Mouse (Mus musculus) fibroblast of lung, adult 2 months (primary cell): Measurements from ENCODE around the gene Nmb.

Source experiments
- DNase-seq: peaks from one replicate; pipeline ENCODE4 v3.0.0-alpha.2; 2011; ENCODE audit warnings: low read depth

Nmb gene

DNA sequence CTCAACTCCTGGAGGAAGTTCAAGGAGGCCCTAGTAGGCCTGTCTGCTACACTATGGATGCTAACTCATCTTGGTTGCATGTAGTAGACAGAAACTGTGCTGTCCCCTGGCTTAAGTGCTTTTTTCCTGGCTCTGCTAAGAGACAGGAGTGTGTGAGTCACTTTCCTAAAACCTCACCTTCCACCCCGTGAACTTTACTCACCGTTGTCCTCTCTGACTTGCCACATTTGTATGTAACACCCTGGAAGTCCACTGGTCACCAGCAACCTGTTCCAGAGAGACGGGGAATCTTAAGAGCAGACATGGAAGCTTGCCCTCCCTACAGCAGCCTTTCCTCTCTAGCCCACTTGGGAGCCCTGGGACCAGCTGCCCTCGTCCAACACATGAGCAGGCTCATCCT lies 7.2 kb downstream of the Nmb start:
- DNase-seq = no peak

DNA sequence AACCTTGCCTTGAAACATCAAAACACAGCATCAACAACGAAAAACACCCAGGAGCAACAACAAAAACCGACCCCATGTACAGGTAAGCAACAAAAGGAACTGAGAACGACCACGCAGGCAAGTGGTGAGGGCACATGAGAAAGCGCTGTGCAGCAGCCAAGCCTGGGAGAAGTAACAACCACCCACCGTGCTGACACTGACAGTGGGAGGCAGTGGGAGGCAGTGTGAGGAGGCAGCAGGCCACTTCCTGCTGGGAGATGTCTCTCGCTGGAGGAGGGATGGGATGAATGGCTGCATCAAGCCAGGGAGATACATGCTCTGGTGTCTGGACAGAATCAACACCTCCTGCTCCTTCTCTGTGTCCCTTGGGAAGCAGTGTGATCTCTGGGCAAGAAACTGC lies 7.7 kb downstream of the Nmb start:
- no peak for DNase-seq

DNA sequence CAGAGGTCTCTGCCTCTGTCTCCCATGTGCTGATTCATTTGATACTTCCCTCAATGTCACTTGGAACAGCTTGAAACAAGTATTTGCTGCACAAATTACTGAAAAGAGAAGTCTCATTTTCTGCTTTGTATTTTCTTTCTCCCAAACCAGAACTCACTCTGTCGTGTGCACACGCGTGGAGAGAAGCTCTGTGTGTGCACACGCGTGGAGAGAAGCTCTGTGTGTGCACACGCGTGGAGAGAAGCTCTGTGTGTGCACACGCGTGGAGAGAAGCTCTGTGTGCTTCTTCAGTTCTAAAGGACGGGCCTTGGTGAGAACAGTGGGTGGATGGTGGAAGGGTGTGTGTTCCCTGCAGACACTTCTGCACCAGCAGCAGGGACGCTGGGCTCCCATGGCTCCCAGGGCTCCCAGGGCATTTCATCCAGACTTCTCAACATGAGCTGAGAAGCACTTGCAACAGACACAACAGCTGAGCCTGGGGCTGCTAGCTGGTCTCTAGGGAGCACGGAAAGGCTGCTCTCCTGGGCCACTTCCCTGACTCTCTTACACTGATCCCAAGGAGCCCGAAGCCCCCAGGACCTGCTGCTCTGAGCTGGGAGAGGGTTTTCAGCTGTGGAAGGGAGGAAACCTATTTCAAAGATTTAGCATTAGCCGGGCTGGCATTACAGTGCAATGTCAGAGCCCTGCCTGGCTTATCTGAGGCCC lies 9.9 kb downstream of the Nmb start:
- no peak for DNase-seq

DNA sequence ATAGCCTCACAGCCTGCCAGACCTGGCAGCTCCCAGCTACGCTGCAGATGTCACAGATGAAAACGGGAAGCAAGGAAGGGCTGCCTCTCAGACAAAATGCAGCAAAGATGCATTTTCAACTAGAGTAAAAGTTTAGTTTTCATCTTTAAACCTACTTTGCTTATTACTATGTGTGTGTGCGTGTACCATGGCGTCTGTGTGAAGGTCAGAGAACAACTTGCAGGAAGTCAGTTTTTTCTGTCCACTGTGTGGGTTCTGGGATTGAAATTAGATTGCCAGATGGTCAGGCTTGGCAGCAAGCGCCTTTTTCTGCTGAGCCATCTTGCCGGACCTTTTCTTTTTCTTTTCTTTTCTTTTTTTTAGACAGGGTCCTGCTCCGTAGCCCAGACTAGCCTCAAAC lies 10.7 kb downstream of the Nmb start:
- DNase-seq = no peak

DNA sequence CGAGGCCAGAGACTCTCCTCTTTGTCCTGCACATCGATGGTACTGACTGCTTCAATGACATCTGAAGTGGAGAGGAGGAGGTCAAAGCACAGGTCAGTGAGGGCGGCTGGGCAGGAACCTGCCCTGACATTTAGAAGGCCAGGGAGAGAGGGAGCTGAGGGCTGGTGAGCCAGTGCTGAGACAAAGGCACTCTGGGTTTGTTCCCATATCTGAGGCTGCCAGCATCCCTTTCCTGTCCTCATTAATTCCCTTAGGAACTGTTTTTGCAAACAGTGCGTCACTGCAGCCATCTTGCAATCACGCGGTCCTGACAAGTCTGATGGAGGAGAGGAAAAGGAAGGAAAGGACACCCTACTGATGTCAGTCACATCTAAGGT lies 11.1 kb downstream of the Nmb start:
- no peak for DNase-seq

DNA sequence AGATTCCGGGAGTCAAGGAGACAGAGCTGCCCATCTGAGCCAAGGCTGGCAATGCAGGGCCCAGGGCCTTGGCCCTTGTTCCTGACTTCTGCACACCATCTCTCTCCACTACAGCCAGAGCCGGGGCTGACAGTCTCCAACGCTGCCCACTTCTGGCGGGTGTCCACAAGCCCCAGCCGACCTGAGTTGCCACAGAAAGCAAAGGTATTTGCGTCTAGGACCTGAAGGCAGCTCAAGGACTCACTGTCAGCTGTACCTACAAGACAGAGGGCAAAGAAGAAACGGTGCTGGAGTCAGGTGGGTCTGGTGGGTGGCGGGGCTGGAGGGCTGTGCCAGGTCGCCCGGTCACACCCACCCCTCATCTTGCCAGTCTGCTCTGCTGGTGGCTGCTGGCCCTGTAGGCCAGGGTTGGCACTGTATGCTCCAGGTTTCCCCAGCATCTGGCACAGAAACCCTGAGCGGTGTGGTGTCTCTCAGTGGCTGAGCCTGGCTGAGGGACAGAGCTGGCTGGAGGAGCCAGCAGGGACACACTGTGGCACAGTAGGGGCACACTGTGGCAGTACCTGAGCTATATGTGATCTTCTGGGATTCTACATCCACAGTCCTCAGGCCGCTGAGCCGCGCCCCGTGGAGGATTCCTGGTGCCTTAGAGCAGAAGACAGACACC lies 11.7 kb downstream of the Nmb start:
- DNase-seq = no peak

DNA sequence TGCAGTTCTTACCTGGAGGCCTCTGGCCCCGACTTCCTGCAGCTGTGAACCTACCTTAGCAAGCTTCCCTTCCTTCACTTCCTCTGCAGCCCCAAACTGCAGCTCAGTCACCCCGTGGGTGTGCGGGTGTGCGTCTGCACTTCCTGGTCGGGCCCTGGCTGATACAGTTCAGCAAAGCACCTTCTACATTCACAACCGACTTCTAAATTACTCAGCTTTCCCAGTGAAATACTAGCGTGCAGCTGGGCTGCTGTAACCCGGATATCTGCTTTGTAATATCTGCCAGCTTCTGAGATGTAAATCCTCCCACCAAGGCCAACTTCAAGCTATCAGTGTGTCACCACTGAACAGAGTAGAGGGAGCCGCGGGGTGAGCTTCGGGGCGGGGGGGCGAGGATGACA lies 15.0 kb downstream of the Nmb start:
- no peak for DNase-seq

DNA sequence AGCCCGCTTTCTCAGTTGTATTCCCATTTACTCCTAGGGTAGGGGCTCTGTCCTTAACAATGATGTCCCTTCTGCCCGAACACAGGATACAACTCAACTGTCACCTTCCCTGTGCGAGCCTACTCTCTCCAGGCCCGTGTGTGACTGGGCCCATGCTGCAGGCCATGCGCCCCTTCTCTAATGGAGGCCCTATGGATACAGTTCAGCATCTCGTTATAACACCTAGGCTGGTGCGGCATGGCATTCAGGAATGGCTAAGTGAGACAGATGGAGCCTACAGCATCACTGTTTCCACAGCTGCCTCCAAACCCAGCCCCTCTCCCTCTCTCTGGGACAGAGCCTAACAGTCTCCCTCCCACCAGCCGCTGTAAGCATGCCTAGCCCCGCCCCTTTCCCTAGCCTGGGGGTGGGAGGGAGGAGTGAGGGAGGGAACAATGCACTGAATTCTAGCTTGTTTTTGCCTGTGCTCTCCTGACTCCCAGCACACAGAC lies 15.8 kb downstream of the Nmb start:
- peak; percentile 73 for DNase-seq

DNA sequence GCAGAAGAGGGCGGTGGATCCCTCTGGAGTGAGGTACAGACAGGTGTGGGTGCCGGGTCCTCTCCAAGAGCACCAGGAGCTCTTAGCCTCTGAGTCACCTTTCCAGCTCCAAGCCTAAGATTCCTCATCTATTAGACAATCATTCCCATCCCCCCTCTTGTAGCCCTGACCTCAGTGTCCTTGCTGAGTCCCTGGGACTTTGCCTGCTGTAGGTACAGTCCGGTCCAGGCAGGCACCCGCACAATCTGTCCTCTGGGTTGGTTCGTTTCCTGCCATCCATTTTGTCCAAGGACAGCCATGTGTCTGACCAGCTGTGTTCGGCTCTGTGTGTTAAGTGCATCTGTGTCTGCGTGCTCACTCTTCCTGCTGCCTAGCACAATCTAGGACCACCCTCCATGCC lies 16.3 kb downstream of the Nmb start:
- no peak for DNase-seq

DNA sequence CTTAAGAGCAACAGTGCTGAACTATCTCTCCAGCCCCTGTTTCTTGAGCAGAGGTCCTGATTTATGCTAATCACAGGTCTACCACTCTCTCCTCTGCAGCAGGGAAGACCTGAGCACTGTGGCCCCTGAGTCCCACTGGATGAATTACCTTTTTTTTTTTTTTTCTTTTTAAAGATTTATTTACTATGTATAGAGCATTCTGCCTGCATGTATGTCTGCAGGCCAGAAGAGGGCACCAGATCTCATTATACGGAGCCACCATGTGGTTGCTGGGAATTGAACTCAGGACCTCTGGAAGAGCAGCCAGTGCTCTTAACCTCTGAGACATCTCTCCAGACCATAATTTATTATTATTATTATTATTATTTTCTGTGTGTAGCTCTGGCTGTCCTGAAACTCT lies 19.2 kb downstream of the Nmb start:
- no peak for DNase-seq

DNA sequence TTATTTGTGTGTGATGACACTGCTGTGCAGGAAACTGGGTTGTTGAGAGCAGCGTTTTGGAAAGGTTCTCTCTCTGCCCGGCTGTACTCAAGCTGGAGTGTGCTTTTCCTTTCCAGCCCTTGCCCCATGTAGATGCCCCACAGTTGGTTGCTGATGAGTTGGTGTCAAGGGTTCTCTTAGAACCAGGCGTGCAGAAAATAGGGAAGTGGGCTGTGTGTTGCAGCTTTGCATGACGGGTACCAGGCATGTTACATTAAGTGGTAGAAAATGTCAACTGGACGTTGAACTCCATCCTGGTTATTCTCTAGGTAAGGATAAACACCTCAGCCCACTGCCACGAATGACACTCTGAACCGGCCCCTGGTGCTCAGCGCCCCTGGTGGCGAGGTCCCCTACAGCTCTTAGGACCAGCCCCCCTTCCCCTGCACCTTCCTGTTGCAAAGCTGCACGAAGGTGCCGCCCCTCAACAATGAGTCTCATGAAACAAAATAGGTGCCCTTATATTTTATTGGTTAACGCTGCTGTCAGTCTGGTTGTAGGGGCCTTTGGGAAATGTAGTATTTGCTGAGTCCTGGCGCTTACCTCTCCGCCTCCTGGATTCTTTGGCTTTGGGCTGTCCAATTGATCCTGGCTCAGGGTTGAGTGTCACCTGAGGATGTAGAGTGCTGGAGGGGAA lies 21.9 kb downstream of the Nmb start:
- no peak for DNase-seq

DNA sequence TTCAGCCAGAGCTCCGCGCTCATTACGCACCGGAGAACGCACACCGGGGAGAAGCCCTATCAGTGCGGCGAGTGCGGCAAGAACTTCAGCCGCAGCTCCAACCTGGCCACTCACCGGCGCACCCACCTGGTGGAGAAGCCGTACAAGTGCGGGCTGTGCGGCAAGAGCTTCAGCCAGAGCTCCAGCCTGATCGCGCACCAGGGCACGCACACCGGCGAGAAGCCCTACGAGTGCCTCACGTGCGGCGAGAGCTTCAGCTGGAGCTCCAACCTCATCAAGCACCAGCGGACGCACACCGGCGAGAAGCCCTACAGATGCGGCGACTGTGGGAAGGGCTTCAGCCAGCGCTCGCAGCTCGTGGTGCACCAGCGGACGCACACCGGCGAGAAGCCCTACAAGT lies 29.1 kb downstream of the Nmb start:
- DNase-seq = no peak

DNA sequence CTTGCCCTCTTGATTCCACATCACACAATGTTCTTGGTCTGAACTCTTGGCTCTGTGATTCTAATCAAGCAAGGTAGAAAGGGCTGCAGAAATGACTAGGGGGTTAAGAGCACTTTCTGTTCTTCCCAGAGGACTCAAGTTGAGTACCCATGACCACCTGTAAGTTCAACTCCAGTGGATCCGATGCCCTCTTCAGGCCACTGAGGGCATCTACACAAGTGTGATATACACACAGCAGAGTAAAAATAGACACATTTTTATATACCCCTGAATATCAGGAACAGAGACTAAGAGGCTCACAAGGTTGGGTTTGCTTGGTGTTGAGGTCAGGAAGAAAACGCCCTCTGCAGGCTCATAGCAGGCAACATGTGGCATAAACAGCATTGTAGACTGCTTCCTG lies 31.2 kb downstream of the Nmb start:
- DNase-seq = no peak

DNA sequence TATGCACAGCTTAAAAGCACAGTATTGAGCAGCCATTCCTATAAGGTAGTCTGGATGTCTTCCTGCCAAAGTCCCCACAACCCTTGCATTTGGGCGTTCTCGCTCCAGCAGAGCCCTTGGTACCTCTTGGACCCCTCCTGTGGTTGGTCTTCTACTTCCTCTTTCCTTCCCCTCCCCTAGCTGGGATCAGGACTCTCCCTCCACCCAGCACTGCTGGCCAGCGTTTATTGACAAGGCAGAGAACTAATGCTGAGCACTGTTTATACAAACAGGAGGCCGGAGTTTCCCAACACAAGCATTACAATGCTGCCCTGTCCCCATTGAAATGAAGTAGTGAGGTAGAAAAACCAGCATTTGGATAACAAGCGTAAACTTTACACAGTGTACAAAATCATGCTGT lies 31.8 kb downstream of the Nmb start:
- DNase-seq = no peak

DNA sequence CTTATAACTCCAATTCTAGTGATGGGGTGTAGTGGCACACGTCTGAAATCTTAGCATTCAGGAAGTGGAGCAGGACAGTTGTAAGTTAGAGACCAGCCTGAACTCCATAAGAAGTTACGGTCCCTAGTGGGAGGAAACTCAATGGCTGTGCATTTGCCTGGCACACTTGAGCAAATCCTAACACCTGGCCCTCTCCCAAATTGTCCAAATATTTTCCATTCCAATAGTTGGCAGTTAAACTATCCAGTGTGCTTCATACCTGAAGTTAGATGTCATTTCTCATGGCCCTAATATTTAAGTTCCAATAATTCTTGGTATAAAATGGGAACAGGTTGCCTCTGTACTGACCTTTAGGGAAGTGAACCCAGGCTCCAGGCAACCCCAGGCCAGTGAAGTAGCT lies 36.2 kb downstream of the Nmb start:
- no peak for DNase-seq

DNA sequence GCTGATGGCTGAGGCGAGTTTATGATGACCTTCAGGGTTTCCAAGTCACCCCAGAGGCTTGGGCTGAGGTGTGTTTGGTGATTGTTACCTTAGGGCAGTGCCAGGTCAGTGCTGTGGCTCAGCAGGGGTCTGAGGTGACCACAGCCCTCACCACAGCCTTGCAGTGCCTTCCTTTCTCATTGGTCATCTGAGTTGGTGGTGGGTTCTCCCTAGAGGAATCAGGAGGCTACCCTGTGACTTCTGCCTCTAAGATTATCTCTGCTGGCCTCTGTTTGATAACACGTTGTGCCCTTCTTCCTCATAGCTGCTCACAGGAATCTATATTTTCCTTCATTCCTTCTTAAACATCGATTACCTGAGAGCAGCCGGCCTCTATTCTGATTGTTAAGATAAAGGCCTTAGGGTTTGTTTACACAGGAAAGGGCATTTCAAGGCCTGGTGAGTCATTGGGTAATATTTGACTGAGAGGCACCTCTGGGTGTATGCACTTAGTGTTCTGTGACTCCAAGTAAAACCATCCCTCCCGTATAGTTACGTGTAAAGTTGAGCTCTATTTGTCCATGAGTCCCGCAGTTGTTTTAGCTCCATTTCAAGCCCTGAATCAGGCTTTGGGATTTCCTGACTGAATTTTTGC lies 38.2 kb downstream of the Nmb start:
- no peak for DNase-seq

DNA sequence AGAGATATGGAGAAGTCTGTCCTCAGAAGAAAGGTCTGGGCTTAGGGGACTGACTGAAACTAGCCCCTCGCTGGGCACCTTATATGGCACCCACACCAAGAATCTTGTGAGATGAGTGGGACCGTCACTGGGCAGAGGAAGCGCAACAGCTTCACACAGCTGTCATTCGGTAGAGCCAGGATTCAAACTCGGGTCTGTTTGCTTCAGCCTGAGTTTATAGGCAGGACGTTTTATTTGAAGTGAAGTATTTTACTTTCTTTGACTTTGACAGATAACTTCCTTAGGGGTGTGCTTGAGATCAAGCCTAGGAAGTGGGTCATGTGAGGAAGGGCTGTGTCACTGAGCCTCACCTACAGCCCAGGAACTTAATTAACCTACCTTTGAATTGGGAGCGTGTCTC lies 39.4 kb downstream of the Nmb start:
- DNase-seq = no peak

DNA sequence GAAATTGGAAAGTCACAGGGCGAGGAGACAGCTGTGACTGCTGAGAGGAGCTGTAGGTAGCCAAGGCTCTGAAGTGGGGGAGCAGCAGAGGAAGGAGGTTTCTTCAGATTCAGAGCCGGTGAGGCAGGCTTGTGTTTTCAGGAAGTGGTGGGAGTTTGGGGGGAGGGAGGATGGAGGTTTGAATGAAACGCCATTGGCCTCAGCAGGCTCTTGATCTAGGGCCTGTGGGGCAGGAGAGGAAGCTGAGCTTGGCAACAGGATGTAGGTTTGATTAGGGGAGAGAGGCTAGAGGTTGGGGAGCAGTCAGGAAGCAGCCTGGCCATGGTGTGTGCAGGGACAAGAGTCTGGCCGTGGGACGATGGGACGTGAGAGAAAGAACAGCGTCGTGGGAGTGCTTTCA lies 40.0 kb downstream of the Nmb start:
- DNase-seq = no peak

DNA sequence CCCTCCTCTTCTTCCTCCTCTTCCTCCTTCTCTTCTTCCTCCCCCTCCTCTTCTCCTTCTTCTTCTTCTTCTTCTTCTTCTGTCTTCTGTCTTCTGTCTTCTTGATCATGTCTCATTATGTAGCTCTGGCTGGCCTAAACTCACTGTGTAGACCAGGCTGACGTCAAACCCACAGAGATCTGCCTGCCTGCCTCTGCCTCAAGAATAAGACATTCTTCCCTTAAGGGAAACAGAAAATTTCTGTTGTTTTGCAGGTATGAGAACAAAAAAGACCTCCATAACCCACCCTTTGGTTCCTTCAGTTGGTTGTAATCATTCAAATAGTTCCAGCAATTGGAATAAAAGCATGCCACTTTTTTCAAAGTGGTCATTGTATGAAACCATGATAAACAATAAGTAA lies 40.7 kb downstream of the Nmb start:
- no peak for DNase-seq

DNA sequence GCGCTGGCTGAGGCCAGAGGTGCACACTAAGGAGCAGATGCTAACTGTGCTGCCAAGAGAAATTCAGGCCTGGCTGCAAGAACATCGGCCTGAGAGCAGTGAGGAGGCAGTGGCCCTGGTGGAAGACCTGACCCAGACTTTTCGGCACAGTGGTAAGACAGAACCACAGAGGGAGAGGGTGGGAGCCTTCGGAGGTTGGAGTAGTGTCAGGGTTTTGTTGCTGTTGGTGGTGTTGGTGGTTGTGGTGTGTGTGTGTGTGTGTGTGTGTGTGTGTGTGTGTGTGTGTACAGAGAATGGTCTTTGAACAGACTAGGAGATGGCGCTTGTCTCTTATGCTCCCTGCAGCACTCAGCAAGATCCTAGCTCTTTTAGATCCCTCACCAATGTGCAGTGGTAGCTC lies 41.4 kb downstream of the Nmb start:
- DNase-seq = no peak

DNA sequence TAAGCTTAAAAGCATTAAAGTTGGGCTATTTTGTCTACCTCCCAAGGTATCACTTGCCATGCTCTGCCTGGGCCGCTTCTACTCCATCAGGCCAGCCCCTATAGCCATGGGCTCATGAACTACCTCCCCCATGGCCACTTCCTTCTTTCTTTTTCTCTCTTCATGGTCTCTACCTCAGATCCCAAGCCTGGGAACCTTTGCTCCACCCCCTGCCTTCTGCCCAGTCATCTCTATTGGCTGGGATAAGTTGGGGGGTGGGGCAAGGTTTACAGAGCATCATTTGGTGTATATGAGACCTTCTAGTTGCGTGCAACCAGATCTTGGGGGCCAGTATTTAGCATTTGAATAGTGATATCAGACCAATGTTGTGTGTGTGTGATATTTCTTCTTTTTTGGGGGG lies 42.4 kb downstream of the Nmb start:
- DNase-seq = no peak

DNA sequence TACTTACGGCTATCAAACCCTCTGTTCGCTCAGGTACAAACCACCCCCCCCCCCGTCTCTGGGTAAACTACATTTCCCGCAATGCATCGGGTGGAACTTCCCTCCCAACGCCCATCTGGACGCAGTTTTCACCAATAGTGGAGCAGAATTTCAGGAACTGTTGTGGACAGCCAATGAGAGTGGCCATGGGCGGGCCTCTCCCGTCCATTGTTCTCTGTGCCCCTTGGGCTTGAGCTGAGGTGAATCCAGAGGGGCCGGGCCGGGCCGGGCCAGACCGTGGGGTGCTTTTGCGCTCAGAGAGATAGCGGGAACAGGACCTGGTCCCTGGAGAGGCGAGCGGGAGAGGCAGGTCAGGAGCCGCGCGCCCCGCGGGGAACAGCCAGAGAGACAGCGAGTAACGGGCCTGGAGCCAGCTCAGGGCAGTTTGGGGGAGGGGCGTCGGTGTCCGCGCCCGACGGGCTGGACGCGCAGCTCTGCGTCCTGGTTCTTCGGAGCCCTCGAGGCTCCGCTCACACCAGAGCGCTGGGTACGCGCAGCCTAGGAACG lies 44.1 kb downstream of the Nmb start, which contains the start of gene Zscan2:
Gene Zscan2, plus strand, starts transcription at position 192 of the 546 bp plus-strand sequence.
- peak; percentile 79 for DNase-seq

DNA sequence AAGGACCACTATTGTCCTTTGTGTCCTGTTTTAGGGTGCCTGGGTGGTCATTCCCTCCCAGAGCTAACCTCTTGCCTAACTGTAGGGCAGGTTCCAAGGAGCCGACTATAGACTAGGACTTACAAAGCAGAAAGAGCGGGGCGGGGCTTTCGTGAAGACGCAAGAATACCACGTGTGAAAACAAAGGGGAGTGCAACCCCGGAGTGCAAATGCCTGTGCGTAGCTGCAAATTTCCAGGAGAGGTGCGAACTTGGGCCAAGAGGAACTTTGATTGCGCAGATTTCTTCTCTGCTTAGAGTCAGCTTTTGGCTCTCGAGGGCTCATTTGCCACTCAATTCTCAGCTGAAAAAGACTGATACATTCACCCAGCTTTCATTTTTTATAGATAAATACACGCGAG lies 44.6 kb downstream of the Nmb start:
- no peak for DNase-seq
